Mouse (Mus musculus): ENCODE results near the gene Krt13.

DNA sequence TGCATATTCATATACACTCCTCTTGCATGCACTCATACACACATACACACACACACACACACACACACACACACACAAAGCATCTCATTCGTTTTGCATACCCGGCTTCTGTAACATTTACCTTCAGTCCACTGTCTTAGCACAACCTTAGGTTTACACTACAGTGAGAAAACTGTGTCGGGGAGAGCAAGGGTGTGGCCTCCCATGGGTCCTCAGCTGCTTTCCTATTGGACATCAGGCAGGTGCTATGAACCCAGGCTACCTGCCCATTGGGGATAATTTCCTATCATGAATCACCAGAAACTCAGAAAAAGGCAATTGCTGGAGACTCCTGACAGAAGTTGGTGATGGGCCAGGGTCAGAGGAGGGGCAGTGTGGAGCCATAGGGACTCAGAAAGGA is 36.0 kb upstream of the Krt13 start:
- TF ChIP-seq POLR2A (IDR thresholded peaks at IDR 0.05; ENCODE audit: extremely low read depth, insufficient read depth, low read length) (no peak), CTCF (IDR thresholded peaks at IDR 0.05; ENCODE audit: extremely low read depth, insufficient read depth, low read length) (no peak)

Data from cortical plate, adult 2 months (tissue).